Mouse (Mus musculus): ENCODE data around the gene Prdm11. TPM values are rescaled to one million over a fixed set of nuclear protein-coding genes. Genes with fewer than 3 reads are reported as not detected.

Prdm11 gene
- total and polyA plus RNA-seq, 2 experiments: 0.46 to 0.73 TPM

GRCm38 (mm10) chr2:92973646-92974045 is 72.3 kb downstream of the Prdm11 start:
- DNase-seq (ENCODE audit: extremely low read depth, low read depth, low spot score): no peak
- no peak for TF ChIP-seq POLR2A (IDR thresholded peaks at IDR 0.05; ENCODE audit: extremely low read depth, insufficient read depth, low read length)
- no peak overlapping the region for H3K9ac ChIP-seq (ENCODE audit: low read depth, low read length)
- no peaks in the 10 kb centered on the region for H3K27me3 ChIP-seq (ENCODE audit: control insufficient read depth, insufficient read depth, low read length)
- no peak overlapping the region for H3K27ac ChIP-seq (replicated peaks; ENCODE audit: insufficient read depth, low read depth, low read length)
- no peaks in the 10 kb centered on the region for H3K36me3 ChIP-seq (ENCODE audit: control insufficient read depth, insufficient read depth, low read length)
- 96% methylated on average over 20 of the region's 20 CpGs for WGBS
- H3K4me3 ChIP-seq (ENCODE audit: insufficient read depth, low read depth, low read length): no peak overlapping the region
- no peaks in the 10 kb centered on the region for H3K4me1 ChIP-seq (ENCODE audit: control insufficient read depth, insufficient read depth, low read length)
- H3K79me2 ChIP-seq (ENCODE audit: control insufficient read depth, insufficient read depth, low read length): no peaks in the 10 kb centered on the region

DNA sequence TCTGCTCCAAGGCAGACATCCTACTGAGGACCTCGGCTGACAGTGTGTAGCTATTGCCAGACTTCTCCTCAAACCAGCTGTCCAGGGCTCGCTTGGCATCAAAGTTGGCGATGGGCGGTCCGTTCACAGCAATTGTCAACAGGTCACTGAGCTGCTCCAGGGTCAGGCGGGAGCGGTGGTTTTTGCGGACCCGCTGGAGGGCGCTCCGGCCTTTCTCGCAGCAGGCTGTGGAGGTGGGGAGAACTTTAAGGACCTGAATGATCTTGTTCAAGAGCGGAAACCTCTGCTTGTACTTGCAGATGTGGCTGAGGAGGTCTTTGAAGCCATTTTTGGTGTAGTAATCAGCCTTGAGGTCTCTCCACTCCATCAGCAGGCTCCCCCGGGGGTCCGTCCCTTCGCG is 73.9 kb downstream of the Prdm11 start:
- no peaks in the 10 kb centered on the region for H3K4me1 ChIP-seq (ENCODE audit: control insufficient read depth, insufficient read depth, low read length)
- DNase-seq (ENCODE audit: extremely low read depth, low read depth, low spot score): no peak
- H3K27ac ChIP-seq (replicated peaks; ENCODE audit: insufficient read depth, low read depth, low read length): no peak overlapping the region
- no peaks in the 10 kb centered on the region for H3K36me3 ChIP-seq (ENCODE audit: control insufficient read depth, insufficient read depth, low read length)
- H3K4me3 ChIP-seq (ENCODE audit: insufficient read depth, low read depth, low read length): no peak overlapping the region
- 94% methylated on average over 17 of the region's 17 CpGs for WGBS
- no peaks in the 10 kb centered on the region for H3K79me2 ChIP-seq (ENCODE audit: control insufficient read depth, insufficient read depth, low read length)
- H3K27me3 ChIP-seq (ENCODE audit: control insufficient read depth, insufficient read depth, low read length): no peaks in the 10 kb centered on the region
- no peak overlapping the region for H3K9ac ChIP-seq (ENCODE audit: low read depth, low read length)
- no peak for TF ChIP-seq POLR2A (IDR thresholded peaks at IDR 0.05; ENCODE audit: extremely low read depth, insufficient read depth, low read length)
- TF ChIP-seq CTCF (IDR thresholded peaks at IDR 0.05; ENCODE audit: low read depth, low read length): no peak

DNA sequence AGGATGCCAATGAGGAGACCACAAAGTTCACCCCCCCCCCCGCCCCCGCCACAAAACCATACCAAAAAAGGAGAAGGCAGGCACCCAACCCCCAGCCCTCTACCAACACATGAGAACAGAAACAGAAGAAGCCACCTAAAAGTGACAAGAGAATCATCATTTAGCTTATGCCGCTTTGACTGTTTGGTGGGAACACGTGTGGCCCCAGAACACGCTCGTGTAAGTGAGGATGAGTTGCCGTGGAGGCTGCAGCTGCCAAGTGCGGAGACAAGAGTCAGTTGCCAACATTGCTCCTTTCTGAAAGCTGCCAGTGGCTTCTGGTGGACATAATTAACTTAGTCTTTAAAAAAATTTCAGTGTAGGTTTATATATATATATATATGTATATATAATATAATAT is 74.4 kb downstream of the Prdm11 start:
- DNase-seq (ENCODE audit: extremely low read depth, low read depth, low spot score): no peak
- H3K27ac ChIP-seq (replicated peaks; ENCODE audit: insufficient read depth, low read depth, low read length): no peak overlapping the region
- H3K27me3 ChIP-seq (ENCODE audit: control insufficient read depth, insufficient read depth, low read length): no peaks in the 10 kb centered on the region
- no peak overlapping the region for H3K9ac ChIP-seq (ENCODE audit: low read depth, low read length)
- H3K4me1 ChIP-seq (ENCODE audit: control insufficient read depth, insufficient read depth, low read length): no peaks in the 10 kb centered on the region
- WGBS: 93% methylated on average over 8 of the region's 8 CpGs
- TF ChIP-seq POLR2A (IDR thresholded peaks at IDR 0.05; ENCODE audit: extremely low read depth, insufficient read depth, low read length) (no peak), CTCF (IDR thresholded peaks at IDR 0.05; ENCODE audit: low read depth, low read length) (no peak)
- no peaks in the 10 kb centered on the region for H3K36me3 ChIP-seq (ENCODE audit: control insufficient read depth, insufficient read depth, low read length)
- H3K4me3 ChIP-seq (ENCODE audit: insufficient read depth, low read depth, low read length): no peak overlapping the region
- no peaks in the 10 kb centered on the region for H3K79me2 ChIP-seq (ENCODE audit: control insufficient read depth, insufficient read depth, low read length)

DNA sequence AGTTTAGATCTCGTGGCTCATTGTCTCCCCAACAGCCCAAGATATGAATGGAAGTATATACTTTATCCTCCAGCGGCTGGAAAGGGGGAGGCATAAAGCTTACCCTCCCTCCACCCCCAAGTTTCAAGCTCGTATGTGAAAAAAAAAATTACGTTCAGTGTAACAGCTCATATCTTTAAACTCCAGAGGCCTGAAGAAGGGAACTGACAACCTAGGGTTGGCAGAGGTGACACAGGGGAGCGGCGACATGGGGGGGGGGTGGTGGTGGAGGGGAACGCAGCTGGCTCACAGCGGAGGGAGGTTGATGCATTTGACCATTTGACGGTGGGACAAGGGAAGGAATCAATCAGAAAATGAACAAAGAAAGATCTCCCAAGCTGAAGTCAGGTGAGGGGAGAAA is 74.9 kb downstream of the Prdm11 start:
- no peak overlapping the region for H3K9ac ChIP-seq (ENCODE audit: low read depth, low read length)
- 88% methylated on average over 9 of the region's 9 CpGs for WGBS
- no peak overlapping the region for H3K27ac ChIP-seq (replicated peaks; ENCODE audit: insufficient read depth, low read depth, low read length)
- no peak for DNase-seq (ENCODE audit: extremely low read depth, low read depth, low spot score)
- no peaks in the 10 kb centered on the region for H3K4me1 ChIP-seq (ENCODE audit: control insufficient read depth, insufficient read depth, low read length)
- H3K27me3 ChIP-seq (ENCODE audit: control insufficient read depth, insufficient read depth, low read length): no peaks in the 10 kb centered on the region
- TF ChIP-seq POLR2A (IDR thresholded peaks at IDR 0.05; ENCODE audit: extremely low read depth, insufficient read depth, low read length) (no peak), CTCF (IDR thresholded peaks at IDR 0.05; ENCODE audit: low read depth, low read length) (no peak)
- H3K4me3 ChIP-seq (ENCODE audit: insufficient read depth, low read depth, low read length): no peak overlapping the region
- no peaks in the 10 kb centered on the region for H3K79me2 ChIP-seq (ENCODE audit: control insufficient read depth, insufficient read depth, low read length)
- H3K36me3 ChIP-seq (ENCODE audit: control insufficient read depth, insufficient read depth, low read length): no peaks in the 10 kb centered on the region

DNA sequence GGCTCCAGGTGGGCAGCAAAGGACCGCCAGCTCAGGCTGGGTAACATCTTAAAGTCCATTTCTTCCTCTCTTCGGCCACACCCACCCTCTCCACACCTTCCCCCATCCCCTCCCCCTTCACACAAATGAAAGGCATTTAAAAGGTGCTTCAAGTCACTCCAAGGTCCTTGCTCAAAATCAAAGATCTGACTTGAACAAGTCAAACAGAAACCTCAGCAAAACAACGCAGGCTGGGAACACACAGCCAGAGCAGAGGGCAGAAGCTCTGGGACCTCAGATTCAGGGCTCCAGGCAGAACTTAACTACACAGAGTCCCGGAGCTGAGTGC is 78.2 kb downstream of the Prdm11 start:
- no peak overlapping the region for H3K4me3 ChIP-seq (ENCODE audit: insufficient read depth, low read depth, low read length)
- no peak for TF ChIP-seq POLR2A (IDR thresholded peaks at IDR 0.05; ENCODE audit: extremely low read depth, insufficient read depth, low read length)
- no peak for TF ChIP-seq CTCF (IDR thresholded peaks at IDR 0.05; ENCODE audit: low read depth, low read length)
- H3K27me3 ChIP-seq (ENCODE audit: control insufficient read depth, insufficient read depth, low read length): no peaks in the 10 kb centered on the region
- H3K4me1 ChIP-seq (ENCODE audit: control insufficient read depth, insufficient read depth, low read length): no peaks in the 10 kb centered on the region
- H3K9ac ChIP-seq (ENCODE audit: low read depth, low read length): no peak overlapping the region
- DNase-seq (ENCODE audit: extremely low read depth, low read depth, low spot score): no peak
- no peaks in the 10 kb centered on the region for H3K79me2 ChIP-seq (ENCODE audit: control insufficient read depth, insufficient read depth, low read length)
- no peak overlapping the region for H3K27ac ChIP-seq (replicated peaks; ENCODE audit: insufficient read depth, low read depth, low read length)
- no peaks in the 10 kb centered on the region for H3K36me3 ChIP-seq (ENCODE audit: control insufficient read depth, insufficient read depth, low read length)
- WGBS: 49% methylated on average over 4 of the region's 4 CpGs

- H3K4me3 ChIP-seq (ENCODE audit: insufficient read depth, low read depth, low read length): no peak overlapping the region
- DNase-seq (ENCODE audit: extremely low read depth, low read depth, low spot score): no peak
- H3K4me1 ChIP-seq (ENCODE audit: control insufficient read depth, insufficient read depth, low read length): no peaks in the 10 kb centered on the region
- no peaks in the 10 kb centered on the region for H3K36me3 ChIP-seq (ENCODE audit: control insufficient read depth, insufficient read depth, low read length)
- H3K79me2 ChIP-seq (ENCODE audit: control insufficient read depth, insufficient read depth, low read length): no peaks in the 10 kb centered on the region
- H3K27me3 ChIP-seq (ENCODE audit: control insufficient read depth, insufficient read depth, low read length): no peaks in the 10 kb centered on the region
- TF ChIP-seq POLR2A (IDR thresholded peaks at IDR 0.05; ENCODE audit: extremely low read depth, insufficient read depth, low read length) (no peak), CTCF (IDR thresholded peaks at IDR 0.05; ENCODE audit: low read depth, low read length) (no peak)
- no peak overlapping the region for H3K27ac ChIP-seq (replicated peaks; ENCODE audit: insufficient read depth, low read depth, low read length)
- no peak overlapping the region for H3K9ac ChIP-seq (ENCODE audit: low read depth, low read length)
- WGBS: 38% methylated on average over 10 of the region's 10 CpGs
Observed at GRCm38 (mm10) chr2:92967032-92967838, 78.7 kb downstream of the Prdm11 start.
